Mouse (Mus musculus) granulocyte monocyte progenitor cell, adult 5-6 weeks (primary cell): Measurements from ENCODE around the gene Olfr1122. TPM values are rescaled to one million over a fixed set of nuclear protein-coding genes. Genes with fewer than 3 reads are reported as not detected.
"Not testable (repeated sequence)": the region's sequence is repeated elsewhere in the genome, so short reads cannot be mapped to it uniquely, and the experiment has no call there.

ENCODE experiments used
- ATAC-seq: replicated peaks from 2 replicates; pipeline ENCODE4 v1.8.0; 2016; ENCODE audit warnings: mild to moderate bottlenecking, moderate TSS enrichment, inconsistent platforms; ENCODE audit not compliant: poor library complexity, severe bottlenecking
- total RNA-seq, 2 experiments: library from RNA; stranded (forward) in 1 of 2; stranded (reverse) in 1 of 2; fragments of 200-712, 200-1000 nt in 1 of 2; fragments of >200 nt in 1 of 2; fragmentation: Nextera tagmentation in 1 of 2; gene quantifications; 2 replicates each; pipeline ENCODE4 v1.2.3; 2014 to 2017

The Olfr1122 gene
- not detected in 2 replicates for total RNA-seq (2014; fragmentation: Nextera tagmentation)
- not detected in 2 replicates for total RNA-seq (2017)

DNA sequence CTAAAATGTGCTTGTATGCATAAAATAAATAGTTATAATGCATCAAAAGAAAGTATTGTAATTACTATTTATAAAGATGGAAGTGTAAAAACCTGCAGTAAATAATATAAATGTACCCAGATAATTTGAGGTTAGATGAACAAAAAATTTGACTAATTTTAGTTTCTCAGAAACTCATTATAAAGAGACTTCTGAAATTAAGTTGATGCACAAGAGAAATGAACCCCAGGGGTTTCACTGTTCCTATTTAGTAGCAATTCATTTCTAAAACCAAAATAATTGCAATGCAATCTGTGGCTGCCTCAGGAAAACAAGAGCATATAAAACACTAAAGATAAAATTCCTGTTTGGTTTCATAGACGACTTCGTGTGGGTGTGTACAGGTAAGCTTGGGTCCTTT, at the start of gene Olfr1122:
Olfr1122 (plus strand) TSS at position 301 of the 400 bp plus-strand sequence.
- no peak for ATAC-seq

GRCm38 (mm10) chr2:87354515-87354914, 31.1 kb upstream of the Olfr1122 start, which contains the start of gene Olfr1120:
Gene Olfr1120, plus strand, starts transcription at chr2:87354815.
- ATAC-seq = no peak

GRCm38 (mm10) chr2:87360121-87360520, 25.5 kb upstream of the Olfr1122 start:
- ATAC-seq = not testable (repeated sequence)

- ATAC-seq = no peak
Observed at GRCm38 (mm10) chr2:87369595-87369994, 16.1 kb upstream of the Olfr1122 start, which contains the start of gene Olfr1121. Gene Olfr1121, plus strand, starts transcription at chr2:87369895.

DNA sequence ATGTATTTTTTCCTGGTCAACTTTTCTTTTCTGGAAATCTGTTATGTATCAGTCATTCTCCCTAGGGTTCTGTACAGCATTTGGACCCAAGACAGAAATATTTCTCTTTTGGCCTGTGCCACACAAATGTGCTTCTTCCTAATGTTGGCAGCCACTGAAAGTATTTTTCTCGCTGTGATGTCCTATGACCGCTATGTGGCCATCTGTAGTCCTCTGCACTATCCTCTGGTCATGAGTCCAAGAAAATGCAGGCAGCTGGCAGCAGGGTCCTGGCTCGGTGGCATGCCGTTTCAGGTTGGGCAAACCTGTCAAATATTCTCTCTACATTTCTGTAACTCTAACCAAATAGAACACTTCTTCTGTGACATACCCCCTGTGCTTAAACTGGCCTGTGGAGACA, 13.9 kb upstream of the Olfr1122 start:
- no peak for ATAC-seq

GRCm38 (mm10) chr2:87383935-87384334, 1.7 kb upstream of the Olfr1122 start:
- ATAC-seq = no peak

DNA sequence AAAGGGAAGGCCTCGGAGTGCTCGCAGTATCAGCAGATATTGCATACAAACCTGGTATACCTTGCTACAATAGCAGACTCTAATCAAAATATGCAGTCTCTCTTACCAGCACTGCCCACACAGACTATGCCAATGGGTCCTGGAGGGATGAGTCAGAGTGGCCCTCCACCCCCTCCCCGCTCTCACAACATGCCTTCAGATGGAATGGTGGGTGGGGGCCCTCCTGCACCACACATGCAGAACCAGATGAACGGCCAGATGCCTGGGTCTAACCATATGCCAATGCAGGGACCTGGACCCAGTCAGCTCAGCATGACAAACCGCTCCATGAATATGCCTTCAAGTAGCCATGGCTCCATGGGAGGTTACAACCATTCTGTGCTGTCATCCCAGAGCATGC, 8.0 kb downstream of the Olfr1122 start:
- ATAC-seq = peak; percentile 27; the same call in 1 of the 2 replicates

- ATAC-seq = not testable (repeated sequence)
Observed at GRCm38 (mm10) chr2:87394686-87395085, 9.0 kb downstream of the Olfr1122 start.

DNA sequence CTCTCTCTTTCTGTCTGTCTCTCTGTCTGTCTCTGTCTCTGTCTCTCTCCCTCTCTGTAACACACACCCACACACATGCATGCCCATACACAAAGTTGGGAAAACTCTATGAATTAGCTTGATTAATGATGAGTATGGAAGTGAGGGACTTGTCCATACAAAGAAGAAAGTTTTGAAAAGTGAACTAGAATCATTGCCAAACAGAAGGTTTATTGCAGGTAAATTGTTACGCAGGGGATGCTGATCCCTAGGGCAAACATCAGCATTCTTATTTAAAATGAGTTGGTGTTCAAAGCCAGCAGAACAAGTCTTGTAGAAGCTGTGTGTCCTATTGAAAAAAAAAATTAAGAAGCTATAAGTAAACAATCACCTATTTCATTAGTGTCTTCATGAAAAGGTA, 30.7 kb downstream of the Olfr1122 start, which contains the start of gene Olfr1123:
Olfr1123 (plus strand) TSS at position 301 of the 400 bp plus-strand sequence.
- ATAC-seq = no peak

DNA sequence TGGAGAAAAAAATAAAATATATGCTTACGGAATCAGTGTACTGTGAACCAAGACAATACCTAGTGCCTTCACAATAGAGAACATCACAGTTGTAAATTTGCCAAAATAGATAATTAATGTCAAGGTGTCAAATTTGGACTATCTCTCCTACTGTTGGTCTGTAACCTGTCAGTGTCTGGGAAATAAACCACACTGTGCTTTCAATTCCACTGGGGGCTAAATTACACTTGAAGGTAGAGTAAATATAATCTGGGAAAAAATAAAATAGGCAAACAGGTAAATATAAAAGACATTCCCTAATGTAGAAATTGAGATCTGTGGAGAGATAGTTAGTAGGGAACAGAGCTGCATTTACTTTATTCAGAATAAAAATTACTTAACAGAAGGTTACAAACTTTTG, 44.3 kb downstream of the Olfr1122 start, which contains the start of gene Olfr1124:
Olfr1124 (plus strand) TSS at position 301 of the 400 bp plus-strand sequence.
- ATAC-seq = no peak

DNA sequence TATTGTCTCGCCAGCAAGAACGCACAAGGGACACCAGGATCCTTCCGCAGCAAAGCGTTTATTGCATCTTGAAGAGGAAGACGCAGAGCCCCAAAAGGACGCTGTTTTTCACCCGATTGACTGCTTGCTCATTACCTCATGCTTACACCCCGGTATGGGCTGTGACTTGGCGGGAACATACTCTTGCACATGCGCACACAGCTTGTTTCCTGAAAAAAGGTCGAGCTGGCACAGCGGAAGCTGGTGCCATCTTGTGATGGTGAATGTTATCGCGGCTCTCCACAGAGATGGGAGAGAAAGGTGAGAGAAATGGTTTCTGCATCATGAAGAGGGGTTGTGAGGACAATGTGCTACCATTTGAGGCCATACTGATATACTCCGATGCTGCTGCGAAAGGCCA, 52.1 kb downstream of the Olfr1122 start:
- ATAC-seq = no peak

Other genes starting within 250 kb of the Olfr1122 start
- not detected in 2 replicates for gene Olfr1110, start 245.5 kb upstream of the Olfr1122 start, total RNA-seq (2014; fragmentation: Nextera tagmentation)
- gene Olfr1110, start 245.5 kb upstream of the Olfr1122 start, total RNA-seq (2017) = not detected in 2 replicates
- gene Olfr1111, start 233.2 kb upstream of the Olfr1122 start, total RNA-seq (2014; fragmentation: Nextera tagmentation) = not detected in 2 replicates
- gene Olfr1111, start 233.2 kb upstream of the Olfr1122 start, total RNA-seq (2017) = not detected in 2 replicates
- gene Olfr1112, start 198.1 kb upstream of the Olfr1122 start, total RNA-seq (2014; fragmentation: Nextera tagmentation) = not detected in 2 replicates
- not detected in 2 replicates for gene Olfr1112, start 198.1 kb upstream of the Olfr1122 start, total RNA-seq (2017)
- not detected in 2 replicates for gene Olfr1113, start 176.9 kb upstream of the Olfr1122 start, total RNA-seq (2014; fragmentation: Nextera tagmentation)
- gene Olfr1113, start 176.9 kb upstream of the Olfr1122 start, total RNA-seq (2017) = not detected in 2 replicates
- not detected in 2 replicates for gene Olfr1115, start 137.8 kb upstream of the Olfr1122 start, total RNA-seq (2014; fragmentation: Nextera tagmentation)
- gene Olfr1115, start 137.8 kb upstream of the Olfr1122 start, total RNA-seq (2017) = not detected in 2 replicates
- not detected in 2 replicates for gene Olfr1116, start 118.3 kb upstream of the Olfr1122 start, total RNA-seq (2014; fragmentation: Nextera tagmentation)
- not detected in 2 replicates for gene Olfr1116, start 118.3 kb upstream of the Olfr1122 start, total RNA-seq (2017)
- not detected in 2 replicates for gene Olfr1118, start 78.3 kb upstream of the Olfr1122 start, total RNA-seq (2014; fragmentation: Nextera tagmentation)
- gene Olfr1118, start 78.3 kb upstream of the Olfr1122 start, total RNA-seq (2017) = not detected in 2 replicates
- gene Olfr1120, start 31.0 kb upstream of the Olfr1122 start, total RNA-seq (2014; fragmentation: Nextera tagmentation) = not detected in 2 replicates
- gene Olfr1120, start 31.0 kb upstream of the Olfr1122 start, total RNA-seq (2017) = not detected in 2 replicates
- gene Olfr1121, start 16.0 kb upstream of the Olfr1122 start, total RNA-seq (2014; fragmentation: Nextera tagmentation) = not detected in 2 replicates
- not detected in 2 replicates for gene Olfr1121, start 16.0 kb upstream of the Olfr1122 start, total RNA-seq (2017)
- gene Olfr1123, start 30.8 kb downstream of the Olfr1122 start, total RNA-seq (2014; fragmentation: Nextera tagmentation) = not detected in 2 replicates
- not detected in 2 replicates for gene Olfr1123, start 30.8 kb downstream of the Olfr1122 start, total RNA-seq (2017)
- gene Olfr1124, start 44.4 kb downstream of the Olfr1122 start, total RNA-seq (2014; fragmentation: Nextera tagmentation) = not detected in 2 replicates
- not detected in 2 replicates for gene Olfr1124, start 44.4 kb downstream of the Olfr1122 start, total RNA-seq (2017)
- not detected in 2 replicates for gene Olfr1126, start 68.1 kb downstream of the Olfr1122 start, total RNA-seq (2014; fragmentation: Nextera tagmentation)
- gene Olfr1126, start 68.1 kb downstream of the Olfr1122 start, total RNA-seq (2017) = not detected in 2 replicates
- not detected in 2 replicates for gene Pramel7, start 111.2 kb downstream of the Olfr1122 start, total RNA-seq (2014; fragmentation: Nextera tagmentation)
- gene Pramel7, start 111.2 kb downstream of the Olfr1122 start, total RNA-seq (2017) = not detected in 2 replicates
- not detected in 2 replicates for gene Pramel6, start 120.7 kb downstream of the Olfr1122 start, total RNA-seq (2014; fragmentation: Nextera tagmentation)
- gene Pramel6, start 120.7 kb downstream of the Olfr1122 start, total RNA-seq (2017) = not detected in 2 replicates
- gene Olfr153, start 145.9 kb downstream of the Olfr1122 start, total RNA-seq (2014; fragmentation: Nextera tagmentation) = not detected in 2 replicates
- not detected in 2 replicates for gene Olfr153, start 145.9 kb downstream of the Olfr1122 start, total RNA-seq (2017)
- gene Olfr1128, start 159.7 kb downstream of the Olfr1122 start, total RNA-seq (2014; fragmentation: Nextera tagmentation) = not detected in 2 replicates
- gene Olfr1128, start 159.7 kb downstream of the Olfr1122 start, total RNA-seq (2017) = not detected in 2 replicates
- gene Olfr1129, start 188.1 kb downstream of the Olfr1122 start, total RNA-seq (2014; fragmentation: Nextera tagmentation) = not detected in 2 replicates
- gene Olfr1129, start 188.1 kb downstream of the Olfr1122 start, total RNA-seq (2017) = not detected in 2 replicates
- gene Olfr1130, start 220.4 kb downstream of the Olfr1122 start, total RNA-seq (2014; fragmentation: Nextera tagmentation) = not detected in 2 replicates
- not detected in 2 replicates for gene Olfr1130, start 220.4 kb downstream of the Olfr1122 start, total RNA-seq (2017)
- not detected in 2 replicates for gene Olfr1131, start 241.3 kb downstream of the Olfr1122 start, total RNA-seq (2014; fragmentation: Nextera tagmentation)
- not detected in 2 replicates for gene Olfr1131, start 241.3 kb downstream of the Olfr1122 start, total RNA-seq (2017)